Comparison of ENCODE assay signal across 26 mouse cellular contexts in genomic region chr9:108126436-108127180, GRCm38 (mm10). TPM values are rescaled to one million over a fixed set of nuclear protein-coding genes. Genes with fewer than 3 reads are reported as not detected.
DNase-seq lines count a peak whose midpoint lies in the region; ATAC-seq and TF ChIP-seq lines count a peak whose summit lies in the region.
"Had no signal": no experiment of that assay in that cellular context is flagged by ENCODE, and none has a peak within 500 bp of the region (broad histone marks: within the 10 kb centered on the region; RNA-seq: fewer than 3 reads in every experiment).

No protein-coding gene starts in this region.

- no peaks in the 10 kb centered on the region for H3K9me3 ChIP-seq in hindbrain, embryonic 10.5 days
- H3K9me3 ChIP-seq in hindbrain, embryonic 12.5 days (replicated peaks), result no peaks in the 10 kb centered on the region
- no peaks in the 10 kb centered on the region for H3K9me3 ChIP-seq in stomach, embryonic 14.5 days (ENCODE audit: control insufficient read depth, low read depth, low read length)
- H3K9me3 ChIP-seq in stomach, postnatal 0 days (ENCODE audit: control insufficient read depth, low read length), result no peaks in the 10 kb centered on the region
- H3K9me3 ChIP-seq in intestine, postnatal 0 days (ENCODE audit: control insufficient read depth), result no peaks in the 10 kb centered on the region
- no peaks in the 10 kb centered on the region for H3K9me3 ChIP-seq in forebrain, embryonic 14.5 days (replicated peaks; ENCODE audit: control insufficient read depth, low read length)
- H3K9me3 ChIP-seq: forebrain, embryonic 13.5 days; heart, embryonic 12.5 days; kidney, embryonic 15.5 days; liver, embryonic 15.5 days; neural tube, embryonic 13.5 days; stomach, embryonic 15.5 days had no signal

- H3K4me1 ChIP-seq in hindbrain, embryonic 10.5 days (replicated peaks), result 0 out of 2 replicates have a peak, but pooled peaks cover 11% of the 10 kb centered on the region
- no peaks in the 10 kb centered on the region for H3K4me1 ChIP-seq in hindbrain, embryonic 12.5 days
- H3K4me1 ChIP-seq in stomach, embryonic 14.5 days (ENCODE audit: control insufficient read depth, insufficient read depth, low read length), result no peaks in the 10 kb centered on the region
- no peaks in the 10 kb centered on the region for H3K4me1 ChIP-seq in stomach, postnatal 0 days (replicated peaks; ENCODE audit: control insufficient read depth, insufficient read depth)
- peaks cover 11% of the 10 kb centered on the region; the same call in 1 of the 2 replicates for H3K4me1 ChIP-seq in intestine, postnatal 0 days (replicated peaks; ENCODE audit: control insufficient read depth, insufficient read depth, low read length)
- H3K4me1 ChIP-seq in forebrain, embryonic 14.5 days (ENCODE audit: control insufficient read depth, insufficient read depth, low read length), result no peaks in the 10 kb centered on the region
- H3K4me1 ChIP-seq: forebrain, embryonic 13.5 days; liver, embryonic 15.5 days; neural tube, embryonic 13.5 days; stomach, embryonic 15.5 days had no signal

- H3K27ac ChIP-seq in hindbrain, embryonic 10.5 days, result peak overlapping the region; percentile 51
- H3K27ac ChIP-seq in hindbrain, embryonic 12.5 days, result no peak overlapping the region
- no peak overlapping the region for H3K27ac ChIP-seq in stomach, embryonic 14.5 days (ENCODE audit: low read length)
- H3K27ac ChIP-seq in stomach, postnatal 0 days (replicated peaks), result no peak overlapping the region
- peak overlapping the region; percentile 92 for H3K27ac ChIP-seq in intestine, postnatal 0 days (ENCODE audit: low read depth, low read length)
- no peak overlapping the region for H3K27ac ChIP-seq in forebrain, embryonic 14.5 days (ENCODE audit: low read depth, low read length)
- H3K27ac ChIP-seq: forebrain, embryonic 13.5 days; kidney, embryonic 15.5 days; liver, embryonic 15.5 days; neural tube, embryonic 13.5 days; stomach, embryonic 15.5 days had no signal

- TF ChIP-seq CTCF in stomach, postnatal 0 days (IDR thresholded peaks at IDR 0.05; ENCODE audit: low read depth), result no peak
- no peak for TF ChIP-seq CTCF in intestine, postnatal 0 days (IDR thresholded peaks at IDR 0.05; ENCODE audit: low read depth)

- no peak overlapping the region for H3K4me3 ChIP-seq in hindbrain, embryonic 10.5 days
- no peak overlapping the region for H3K4me3 ChIP-seq in hindbrain, embryonic 12.5 days
- H3K4me3 ChIP-seq in stomach, embryonic 14.5 days (ENCODE audit: low read depth, low read length), result no peak overlapping the region
- no peak overlapping the region for H3K4me3 ChIP-seq in stomach, postnatal 0 days (ENCODE audit: low read depth, low read length)
- H3K4me3 ChIP-seq in intestine, postnatal 0 days (ENCODE audit: low read depth, low read length), result no peak overlapping the region
- no peak overlapping the region for H3K4me3 ChIP-seq in forebrain, embryonic 14.5 days (ENCODE audit: low read depth, low read length)
- H3K4me3 ChIP-seq: forebrain, embryonic 13.5 days; heart, embryonic 12.5 days; kidney, embryonic 15.5 days; liver, embryonic 15.5 days; neural tube, embryonic 13.5 days; stomach, embryonic 15.5 days had no signal

- no peaks in the 10 kb centered on the region for H3K27me3 ChIP-seq in hindbrain, embryonic 10.5 days (ENCODE audit: insufficient read depth, poor library complexity, severe bottlenecking)
- no peaks in the 10 kb centered on the region for H3K27me3 ChIP-seq in hindbrain, embryonic 12.5 days
- H3K27me3 ChIP-seq in stomach, embryonic 14.5 days (ENCODE audit: control insufficient read depth, insufficient read depth, low read length), result no peaks in the 10 kb centered on the region
- H3K27me3 ChIP-seq in stomach, postnatal 0 days (ENCODE audit: control insufficient read depth, insufficient read depth, low read length), result no peaks in the 10 kb centered on the region
- H3K27me3 ChIP-seq in intestine, postnatal 0 days (replicated peaks; ENCODE audit: control insufficient read depth, insufficient read depth, low read length), result no peaks in the 10 kb centered on the region
- H3K27me3 ChIP-seq in forebrain, embryonic 14.5 days (replicated peaks; ENCODE audit: control insufficient read depth, insufficient read depth, low read length), result no peaks in the 10 kb centered on the region
- H3K27me3 ChIP-seq: forebrain, embryonic 13.5 days; kidney, embryonic 15.5 days; neural tube, embryonic 13.5 days; stomach, embryonic 15.5 days had no signal

- ATAC-seq in hindbrain, embryonic 12.5 days (ENCODE audit: low FRiP score), result no peak
- ATAC-seq in stomach, embryonic 14.5 days (ENCODE audit: insufficient number of reproducible peaks, insufficient read depth, low FRiP score, low read depth), result peak; percentile 24; the same call in 1 of the 2 replicates
- ATAC-seq in stomach, postnatal 0 days (ENCODE audit: low FRiP score, low TSS enrichment), result no peak
- ATAC-seq in intestine, postnatal 0 days, result peak; percentile 36
- no peak for ATAC-seq in forebrain, embryonic 14.5 days
- ATAC-seq: CD4-positive, CD25-positive, alpha-beta regulatory T cell, adult 4 months; forebrain, embryonic 13.5 days had no signal

- TF ChIP-seq EP300 in stomach, postnatal 0 days (optimal IDR thresholded peaks at IDR 0.05), result no peak

- DNase-seq in hindbrain, embryonic 10.5 days (ENCODE audit: low spot score), result no peak
- no peak for DNase-seq in stomach, postnatal 0 days (ENCODE audit: low spot score)
- DNase-seq in yolk sac, embryonic 10.5 days (ENCODE audit: low spot score), result peak; percentile 33
- DNase-seq in urinary bladder, postnatal 36 days (ENCODE audit: low spot score in 2 of 2), result no peak
- DNase-seq in forebrain, embryonic 14.5 days (ENCODE audit: low spot score), result no peak
- DNase-seq: adrenal gland, postnatal 36 days; cerebellum, adult 8-10 months; gastrocnemius, postnatal 14 days; kidney, adult 11 months; kidney, postnatal 25 days; lung, embryonic 14.5 days; lung, postnatal 14 days; thymus, adult 18-20 months; thymus, postnatal 25 days had no signal

- WGBS in hindbrain, embryonic 10.5 days, result 87% methylated on average over 17 of the region's 17 CpGs
- 85% methylated on average over 17 of the region's 17 CpGs for WGBS in hindbrain, embryonic 12.5 days
- 70% methylated on average over 17 of the region's 17 CpGs for WGBS in stomach, embryonic 14.5 days
- WGBS in stomach, postnatal 0 days, result 72% methylated on average over 17 of the region's 17 CpGs
- whole genome bisulfite sequencing in intestine, postnatal 0 days, result 39% methylated on average over 17 of the region's 17 CpGs
- WGBS in forebrain, embryonic 14.5 days, result 89% methylated on average over 17 of the region's 17 CpGs

- H3K9ac ChIP-seq in hindbrain, embryonic 12.5 days, result no peak overlapping the region
- no peak overlapping the region for H3K9ac ChIP-seq in stomach, embryonic 14.5 days (replicated peaks; ENCODE audit: low read depth, low read length)
- H3K9ac ChIP-seq in stomach, postnatal 0 days (ENCODE audit: low read length), result no peak overlapping the region
- H3K9ac ChIP-seq in intestine, postnatal 0 days (ENCODE audit: low read depth, low read length), result peak overlapping the region; percentile 34; the same call in 1 of the 2 replicates
- no peak overlapping the region for H3K9ac ChIP-seq in forebrain, embryonic 14.5 days (ENCODE audit: low read length)
- H3K9ac ChIP-seq: forebrain, embryonic 13.5 days; heart, embryonic 12.5 days; kidney, embryonic 15.5 days; liver, embryonic 15.5 days; lung, embryonic 14.5 days; neural tube, embryonic 13.5 days; stomach, embryonic 15.5 days had no signal

- H3K4me2 ChIP-seq in hindbrain, embryonic 12.5 days (replicated peaks), result no peak overlapping the region
- H3K4me2 ChIP-seq in stomach, embryonic 14.5 days (replicated peaks; ENCODE audit: low read depth, low read length), result no peak overlapping the region
- H3K4me2 ChIP-seq in stomach, postnatal 0 days (replicated peaks; ENCODE audit: low read depth), result no peak overlapping the region
- H3K4me2 ChIP-seq in intestine, postnatal 0 days (replicated peaks; ENCODE audit: low read depth), result peak overlapping the region; percentile 48
- no peak overlapping the region for H3K4me2 ChIP-seq in forebrain, embryonic 14.5 days (ENCODE audit: low read length)
- H3K4me2 ChIP-seq: forebrain, embryonic 13.5 days; heart, embryonic 12.5 days; kidney, embryonic 15.5 days; liver, embryonic 15.5 days; lung, embryonic 14.5 days; neural tube, embryonic 13.5 days; stomach, embryonic 15.5 days had no signal

- H3K36me3 ChIP-seq in hindbrain, embryonic 10.5 days, result peaks cover 16% of the 10 kb centered on the region
- H3K36me3 ChIP-seq in hindbrain, embryonic 12.5 days, result peaks cover 17% of the 10 kb centered on the region
- no peaks in the 10 kb centered on the region for H3K36me3 ChIP-seq in stomach, embryonic 14.5 days (ENCODE audit: control insufficient read depth, insufficient read depth, low read length)
- H3K36me3 ChIP-seq in stomach, postnatal 0 days (ENCODE audit: control insufficient read depth, insufficient read depth, low read length), result no peaks in the 10 kb centered on the region
- H3K36me3 ChIP-seq in intestine, postnatal 0 days (ENCODE audit: control insufficient read depth, insufficient read depth), result no peaks in the 10 kb centered on the region
- H3K36me3 ChIP-seq in forebrain, embryonic 14.5 days (ENCODE audit: control insufficient read depth, insufficient read depth, low read length), result peaks cover 10% of the 10 kb centered on the region; the same call in 1 of the 2 replicates
- H3K36me3 ChIP-seq: heart, embryonic 12.5 days; kidney, embryonic 15.5 days; liver, embryonic 15.5 days; stomach, embryonic 15.5 days had no signal

RNA-seq across cellular contexts. Expression of gene Apeh, which starts 32.2 kb away (rescaled TPM):
- polyA plus RNA-seq in hindbrain, embryonic 10.5 days (2016; fragmentation: Nextera tagmentation; extraction: Ambion mirVana), result 77.0 and 83.8 TPM in 2 replicates
- polyA plus RNA-seq in hindbrain, embryonic 12.5 days (2016; fragmentation: Nextera tagmentation; extraction: Ambion mirVana), result 54.3 and 58.6 TPM in 2 replicates
- polyA plus RNA-seq in stomach, embryonic 14.5 days (2014; fragmentation: Nextera tagmentation; extraction: Ambion mirVana), result 52.2 and 58.0 TPM in 2 replicates
- polyA plus RNA-seq in stomach, postnatal 0 days (2015; fragmentation: Nextera tagmentation; extraction: Ambion mirVana), result 35.4 and 38.4 TPM in 2 replicates
- polyA plus RNA-seq in intestine, postnatal 0 days (2015; fragmentation: Nextera tagmentation; extraction: Ambion mirVana), result 82.6 and 98.4 TPM in 2 replicates
- 39.1 and 43.0 TPM in 2 replicates for polyA plus RNA-seq in forebrain, embryonic 14.5 days (2014; fragmentation: Nextera tagmentation; extraction: Ambion mirVana)

RNA-seq across cellular contexts. Expression of gene Rnf123, which starts 43.5 kb away (rescaled TPM):
- 36.6 and 39.1 TPM in 2 replicates for polyA plus RNA-seq in hindbrain, embryonic 10.5 days (2016; fragmentation: Nextera tagmentation; extraction: Ambion mirVana)
- polyA plus RNA-seq in hindbrain, embryonic 12.5 days (2016; fragmentation: Nextera tagmentation; extraction: Ambion mirVana), result 39.5 and 40.7 TPM in 2 replicates
- polyA plus RNA-seq in stomach, embryonic 14.5 days (2014; fragmentation: Nextera tagmentation; extraction: Ambion mirVana), result 31.1 and 33.5 TPM in 2 replicates
- polyA plus RNA-seq in stomach, postnatal 0 days (2015; fragmentation: Nextera tagmentation; extraction: Ambion mirVana), result 13.8 and 15.7 TPM in 2 replicates
- polyA plus RNA-seq in intestine, postnatal 0 days (2015; fragmentation: Nextera tagmentation; extraction: Ambion mirVana), result 17.2 and 18.2 TPM in 2 replicates
- polyA plus RNA-seq in forebrain, embryonic 14.5 days (2014; fragmentation: Nextera tagmentation; extraction: Ambion mirVana), result 37.5 and 42.7 TPM in 2 replicates

RNA-seq across cellular contexts. Expression of gene Mst1, which starts 46.4 kb away (rescaled TPM):
- polyA plus RNA-seq in hindbrain, embryonic 10.5 days (2016; fragmentation: Nextera tagmentation; extraction: Ambion mirVana), result 0.34 and 0.39 TPM in 2 replicates
- 0.31 and 0.72 TPM in 2 replicates for polyA plus RNA-seq in hindbrain, embryonic 12.5 days (2016; fragmentation: Nextera tagmentation; extraction: Ambion mirVana)
- 3.7 and 4.4 TPM in 2 replicates for polyA plus RNA-seq in stomach, embryonic 14.5 days (2014; fragmentation: Nextera tagmentation; extraction: Ambion mirVana)
- 4.4 and 4.8 TPM in 2 replicates for polyA plus RNA-seq in stomach, postnatal 0 days (2015; fragmentation: Nextera tagmentation; extraction: Ambion mirVana)
- polyA plus RNA-seq in intestine, postnatal 0 days (2015; fragmentation: Nextera tagmentation; extraction: Ambion mirVana), result 0.78 and 0.84 TPM in 2 replicates
- not detected in 2 replicates for polyA plus RNA-seq in forebrain, embryonic 14.5 days (2014; fragmentation: Nextera tagmentation; extraction: Ambion mirVana)
- polyA plus RNA-seq: forebrain, embryonic 13.5 days; heart, postnatal 0 days; hindbrain, embryonic 16.5 days had no signal

Comparison
In these comparisons a context has a peak if more than half of its experiments do, and no peak if none do; other contexts are left out.
1. H3K27ac ChIP-seq: peak in hindbrain, embryonic 10.5 days (single experiment) and intestine, postnatal 0 days (single experiment); none in hindbrain, embryonic 12.5 days (single experiment), stomach, embryonic 14.5 days (single experiment), stomach, postnatal 0 days (single experiment) and forebrain, embryonic 14.5 days (single experiment).
2. ATAC-seq: peak in stomach, embryonic 14.5 days (single experiment) and intestine, postnatal 0 days (single experiment); none in hindbrain, embryonic 12.5 days (single experiment), stomach, postnatal 0 days (single experiment) and forebrain, embryonic 14.5 days (single experiment).